Mouse (Mus musculus): ENCODE measurements at regions not wholly inside any gene's neighbourhood (a gene's known extent, or its start where the extent isn't known, plus 50 kb on each side); places are given as distances from the start of the nearest gene placed in this dataset.

GRCm38 (mm10) chr5:106367831-106368230, 90.1 kb downstream of the Barhl2 start:
- WGBS: 35% methylated on average over 9 of the region's 9 CpGs
- no peak overlapping the region for H3K4me3 ChIP-seq (ENCODE audit: low read depth, low read length)
- DNase-seq (ENCODE audit: low spot score) (no peak), ATAC-seq (replicated peaks; ENCODE audit: insufficient number of reproducible peaks, low FRiP score, low TSS enrichment, low read depth) (no peak)
- no peaks in the 10 kb centered on the region for H3K4me1 ChIP-seq (ENCODE audit: control insufficient read depth, insufficient read depth, low read length)
- H3K36me3 ChIP-seq (replicated peaks; ENCODE audit: control insufficient read depth, insufficient read depth, low read depth, low read length): no peaks in the 10 kb centered on the region
- no peak overlapping the region for H3K9ac ChIP-seq (replicated peaks; ENCODE audit: low read length)
- H3K4me2 ChIP-seq (ENCODE audit: low read depth, low read length): no peak overlapping the region
- H3K27ac ChIP-seq (replicated peaks; ENCODE audit: low read depth, low read length): no peak overlapping the region
- no peaks in the 10 kb centered on the region for H3K9me3 ChIP-seq (replicated peaks; ENCODE audit: control insufficient read depth, low read length)
- H3K27me3 ChIP-seq (ENCODE audit: control insufficient read depth, insufficient read depth, low read length): no peaks in the 10 kb centered on the region

GRCm38 (mm10) chr5:106367312-106367711, 90.7 kb downstream of the Barhl2 start:
- WGBS: 59% methylated on average over 5 of the region's 5 CpGs
- DNase-seq (ENCODE audit: low spot score) (no peak), ATAC-seq (replicated peaks; ENCODE audit: insufficient number of reproducible peaks, low FRiP score, low TSS enrichment, low read depth) (no peak)
- Histone ChIP-seq H3K9ac (replicated peaks; ENCODE audit: low read length) (no peak overlapping the region), H3K27me3 (ENCODE audit: control insufficient read depth, insufficient read depth, low read length) (no peaks in the 10 kb centered on the region), H3K9me3 (replicated peaks; ENCODE audit: control insufficient read depth, low read length) (no peaks in the 10 kb centered on the region), H3K4me3 (ENCODE audit: low read depth, low read length) (no peak overlapping the region), H3K36me3 (replicated peaks; ENCODE audit: control insufficient read depth, insufficient read depth, low read depth, low read length) (no peaks in the 10 kb centered on the region), H3K4me1 (ENCODE audit: control insufficient read depth, insufficient read depth, low read length) (no peaks in the 10 kb centered on the region), H3K27ac (replicated peaks; ENCODE audit: low read depth, low read length) (no peak overlapping the region), H3K4me2 (ENCODE audit: low read depth, low read length) (no peak overlapping the region)

- DNase-seq (ENCODE audit: low spot score) (no peak), ATAC-seq (replicated peaks; ENCODE audit: insufficient number of reproducible peaks, low FRiP score, low TSS enrichment, low read depth) (no peak)
- H3K9me3 ChIP-seq (replicated peaks; ENCODE audit: control insufficient read depth, low read length): no peaks in the 10 kb centered on the region
- H3K4me3 ChIP-seq (ENCODE audit: low read depth, low read length): no peak overlapping the region
- WGBS: 85% methylated on average over 7 of the region's 7 CpGs
- H3K4me1 ChIP-seq (ENCODE audit: control insufficient read depth, insufficient read depth, low read length): no peaks in the 10 kb centered on the region
- no peaks in the 10 kb centered on the region for H3K27me3 ChIP-seq (ENCODE audit: control insufficient read depth, insufficient read depth, low read length)
- H3K9ac ChIP-seq (replicated peaks; ENCODE audit: low read length): no peak overlapping the region
- H3K27ac ChIP-seq (replicated peaks; ENCODE audit: low read depth, low read length): no peak overlapping the region
- no peaks in the 10 kb centered on the region for H3K36me3 ChIP-seq (replicated peaks; ENCODE audit: control insufficient read depth, insufficient read depth, low read depth, low read length)
- H3K4me2 ChIP-seq (ENCODE audit: low read depth, low read length): no peak overlapping the region
Observed at GRCm38 (mm10) chr5:106366006-106366405, 92.0 kb downstream of the Barhl2 start.

GRCm38 (mm10) chr5:106365094-106365493, 92.9 kb downstream of the Barhl2 start:
- H3K4me2 ChIP-seq (ENCODE audit: low read depth, low read length): no peak overlapping the region
- no peak overlapping the region for H3K9ac ChIP-seq (replicated peaks; ENCODE audit: low read length)
- no peak for ATAC-seq (replicated peaks; ENCODE audit: insufficient number of reproducible peaks, low FRiP score, low TSS enrichment, low read depth)
- H3K4me3 ChIP-seq (ENCODE audit: low read depth, low read length): no peak overlapping the region
- no peaks in the 10 kb centered on the region for H3K27me3 ChIP-seq (ENCODE audit: control insufficient read depth, insufficient read depth, low read length)
- H3K4me1 ChIP-seq (ENCODE audit: control insufficient read depth, insufficient read depth, low read length): no peaks in the 10 kb centered on the region
- H3K9me3 ChIP-seq (replicated peaks; ENCODE audit: control insufficient read depth, low read length): no peaks in the 10 kb centered on the region
- DNase-seq (ENCODE audit: low spot score): peak; percentile 60
- no peak overlapping the region for H3K27ac ChIP-seq (replicated peaks; ENCODE audit: low read depth, low read length)
- 42% methylated on average over 8 of the region's 8 CpGs for WGBS
- H3K36me3 ChIP-seq (replicated peaks; ENCODE audit: control insufficient read depth, insufficient read depth, low read depth, low read length): no peaks in the 10 kb centered on the region

GRCm38 (mm10) chr5:106351348-106351747, 106.6 kb downstream of the Barhl2 start:
- H3K9me3 ChIP-seq (replicated peaks; ENCODE audit: control insufficient read depth, low read length): no peaks in the 10 kb centered on the region
- no peak overlapping the region for H3K4me2 ChIP-seq (ENCODE audit: low read depth, low read length)
- no peak overlapping the region for H3K4me3 ChIP-seq (ENCODE audit: low read depth, low read length)
- no peak overlapping the region for H3K9ac ChIP-seq (replicated peaks; ENCODE audit: low read length)
- DNase-seq (ENCODE audit: low spot score): no peak
- H3K4me1 ChIP-seq (ENCODE audit: control insufficient read depth, insufficient read depth, low read length): no peaks in the 10 kb centered on the region
- H3K27me3 ChIP-seq (ENCODE audit: control insufficient read depth, insufficient read depth, low read length): no peaks in the 10 kb centered on the region
- no peak for ATAC-seq (replicated peaks; ENCODE audit: insufficient number of reproducible peaks, low FRiP score, low TSS enrichment, low read depth)
- 87% methylated on average over 8 of the region's 8 CpGs for WGBS
- H3K36me3 ChIP-seq (replicated peaks; ENCODE audit: control insufficient read depth, insufficient read depth, low read depth, low read length): no peaks in the 10 kb centered on the region
- H3K27ac ChIP-seq (replicated peaks; ENCODE audit: low read depth, low read length): no peak overlapping the region

GRCm38 (mm10) chr5:106349851-106350515, 108.0 kb downstream of the Barhl2 start:
- H3K27me3 ChIP-seq (ENCODE audit: control insufficient read depth, insufficient read depth, low read length): no peaks in the 10 kb centered on the region
- H3K4me3 ChIP-seq (ENCODE audit: low read depth, low read length): no peak overlapping the region
- H3K4me1 ChIP-seq (ENCODE audit: control insufficient read depth, insufficient read depth, low read length): no peaks in the 10 kb centered on the region
- ATAC-seq (replicated peaks; ENCODE audit: insufficient number of reproducible peaks, low FRiP score, low TSS enrichment, low read depth) (no peak), DNase-seq (ENCODE audit: low spot score) (no peak)
- no peaks in the 10 kb centered on the region for H3K36me3 ChIP-seq (replicated peaks; ENCODE audit: control insufficient read depth, insufficient read depth, low read depth, low read length)
- no peak overlapping the region for H3K9ac ChIP-seq (replicated peaks; ENCODE audit: low read length)
- WGBS: 58% methylated on average over 10 of the region's 10 CpGs
- no peak overlapping the region for H3K4me2 ChIP-seq (ENCODE audit: low read depth, low read length)
- no peaks in the 10 kb centered on the region for H3K9me3 ChIP-seq (replicated peaks; ENCODE audit: control insufficient read depth, low read length)
- no peak overlapping the region for H3K27ac ChIP-seq (replicated peaks; ENCODE audit: low read depth, low read length)

GRCm38 (mm10) chr5:106344308-106344707, 113.7 kb downstream of the Barhl2 start:
- Histone ChIP-seq H3K4me3 (ENCODE audit: low read depth, low read length) (no peak overlapping the region), H3K27me3 (ENCODE audit: control insufficient read depth, insufficient read depth, low read length) (peaks cover 5% of the 10 kb centered on the region; the same call in 1 of the 2 replicates), H3K27ac (replicated peaks; ENCODE audit: low read depth, low read length) (no peak overlapping the region), H3K36me3 (replicated peaks; ENCODE audit: control insufficient read depth, insufficient read depth, low read depth, low read length) (no peaks in the 10 kb centered on the region), H3K9ac (replicated peaks; ENCODE audit: low read length) (no peak overlapping the region), H3K4me1 (ENCODE audit: control insufficient read depth, insufficient read depth, low read length) (no peaks in the 10 kb centered on the region), H3K4me2 (ENCODE audit: low read depth, low read length) (no peak overlapping the region), H3K9me3 (replicated peaks; ENCODE audit: control insufficient read depth, low read length) (no peaks in the 10 kb centered on the region)
- no peak for DNase-seq (ENCODE audit: low spot score)
- 5% methylated on average over 8 of the region's 8 CpGs for WGBS
- ATAC-seq (replicated peaks; ENCODE audit: insufficient number of reproducible peaks, low FRiP score, low TSS enrichment, low read depth): no peak

GRCm38 (mm10) chr5:106343601-106344000, 114.4 kb downstream of the Barhl2 start:
- Histone ChIP-seq H3K27me3 (ENCODE audit: control insufficient read depth, insufficient read depth, low read length) (peaks cover 5% of the 10 kb centered on the region; the same call in 1 of the 2 replicates), H3K4me1 (ENCODE audit: control insufficient read depth, insufficient read depth, low read length) (no peaks in the 10 kb centered on the region), H3K9ac (replicated peaks; ENCODE audit: low read length) (no peak overlapping the region), H3K4me2 (ENCODE audit: low read depth, low read length) (no peak overlapping the region), H3K4me3 (ENCODE audit: low read depth, low read length) (no peak overlapping the region), H3K36me3 (replicated peaks; ENCODE audit: control insufficient read depth, insufficient read depth, low read depth, low read length) (no peaks in the 10 kb centered on the region), H3K27ac (replicated peaks; ENCODE audit: low read depth, low read length) (no peak overlapping the region), H3K9me3 (replicated peaks; ENCODE audit: control insufficient read depth, low read length) (no peaks in the 10 kb centered on the region)
- WGBS: 23% methylated on average over 6 of the region's 6 CpGs
- ATAC-seq (replicated peaks; ENCODE audit: insufficient number of reproducible peaks, low FRiP score, low TSS enrichment, low read depth) (no peak), DNase-seq (ENCODE audit: low spot score) (no peak)
